ENCODE assay signal across 8 mouse cellular contexts in genomic region chr17:14960951-14961556, GRCm38 (mm10). TPM values are rescaled to one million over a fixed set of nuclear protein-coding genes. Genes with fewer than 3 reads are reported as not detected.
DNase-seq lines count a peak whose midpoint lies in the region; ATAC-seq and TF ChIP-seq lines count a peak whose summit lies in the region.
"Not testable (repeated sequence)": the region's sequence is repeated elsewhere in the genome, so short reads cannot be mapped to it uniquely, and the experiment has no call there.

Gene Phf10 (minus strand): TSS chr17:14961273.

- not testable (repeated sequence) for ATAC-seq in G1E (ENCODE audit: extremely low read depth, insufficient number of reproducible peaks, low FRiP score, poor library complexity, severe bottlenecking); neural tube, embryonic 11.5 days (ENCODE audit: insufficient read depth, low FRiP score, low TSS enrichment)
- peak; percentile 76 for ATAC-seq in forebrain, embryonic 16.5 days
- ATAC-seq in liver, postnatal 0 days, result peak; percentile 86

- TF ChIP-seq CTCF in G1E (IDR thresholded peaks at IDR 0.05; ENCODE audit: low read depth, low read length); liver, postnatal 0 days (IDR thresholded peaks at IDR 0.05; ENCODE audit: low read depth); thymus, adult 2 months (IDR thresholded peaks at IDR 0.05; ENCODE audit: borderline replicate concordance, control insufficient read depth, extremely low read depth, insufficient read depth, low read length, poor library complexity): not testable (repeated sequence)

- peak within 1 kb of the TSS; percentile 84 for H3K4me3 ChIP-seq in G1E (ENCODE audit: low read depth, low read length)
- H3K4me3 ChIP-seq in forebrain, embryonic 16.5 days (replicated peaks; ENCODE audit: low read length), result peak within 1 kb of the TSS; percentile 70
- peak within 1 kb of the TSS; percentile 79 for H3K4me3 ChIP-seq in liver, postnatal 0 days (ENCODE audit: low read depth, low read length)
- H3K4me3 ChIP-seq in neural tube, embryonic 11.5 days (ENCODE audit: low read depth, low read length), result peak within 1 kb of the TSS; percentile 65
- peak within 1 kb of the TSS; percentile 60 for H3K4me3 ChIP-seq in thymus, adult 2 months (ENCODE audit: control insufficient read depth, insufficient read depth, low read length)

- H3K27me3 ChIP-seq in G1E (ENCODE audit: insufficient read depth, low read length); forebrain, embryonic 16.5 days (replicated peaks; ENCODE audit: control insufficient read depth, insufficient read depth, low read length); liver, postnatal 0 days (ENCODE audit: insufficient read depth, low read length); neural tube, embryonic 11.5 days (ENCODE audit: control insufficient read depth, insufficient read depth, low read length); thymus, adult 2 months (ENCODE audit: control insufficient read depth, insufficient read depth, low read length): not testable (repeated sequence)

- not testable (repeated sequence) for TF ChIP-seq EP300 in liver, postnatal 0 days (IDR thresholded peaks at IDR 0.05; ENCODE audit: low read depth)

- intact Hi-C loops in heart, postnatal 36 days (cut with DNase I), result not testable (repeated sequence)

- peak within 1 kb of the TSS; percentile 99 for H3K4me2 ChIP-seq in forebrain, embryonic 16.5 days (ENCODE audit: low read length)
- peak within 1 kb of the TSS; percentile 93 for H3K4me2 ChIP-seq in liver, postnatal 0 days (ENCODE audit: low read depth, low read length)
- peak within 1 kb of the TSS; percentile 93 for H3K4me2 ChIP-seq in neural tube, embryonic 11.5 days (ENCODE audit: low read depth)

- H3K36me3 ChIP-seq in G1E (replicated peaks), result peaks cover 26% of the 10 kb centered on the region
- not testable (repeated sequence) for H3K36me3 ChIP-seq in forebrain, embryonic 16.5 days (ENCODE audit: control insufficient read depth, insufficient read depth); neural tube, embryonic 11.5 days (ENCODE audit: control insufficient read depth, insufficient read depth, low read length); thymus, adult 2 months (ENCODE audit: control insufficient read depth, insufficient read depth, low read length)
- H3K36me3 ChIP-seq in liver, postnatal 0 days (replicated peaks; ENCODE audit: insufficient read depth, low read length), result peaks cover 12% of the 10 kb centered on the region

- TF ChIP-seq POLR2A in thymus, adult 2 months (IDR thresholded peaks at IDR 0.05; ENCODE audit: control insufficient read depth, extremely low read depth, insufficient read depth, low read length, poor library complexity), result not testable (repeated sequence)

- peaks cover 19% of the 10 kb centered on the region for H3K4me1 ChIP-seq in G1E (ENCODE audit: insufficient read depth, low read depth, low read length)
- not testable (repeated sequence) for H3K4me1 ChIP-seq in forebrain, embryonic 16.5 days (replicated peaks; ENCODE audit: control insufficient read depth, insufficient read depth, low read length); liver, postnatal 0 days (ENCODE audit: insufficient read depth); neural tube, embryonic 11.5 days (ENCODE audit: control insufficient read depth, insufficient read depth, low read length); thymus, adult 2 months (replicated peaks; ENCODE audit: control insufficient read depth, insufficient read depth, low read length)

- WGBS in forebrain, embryonic 16.5 days, result 0% methylated on average over 32 of the region's 100 CpGs
- 10% methylated on average over 63 of the region's 100 CpGs for WGBS in large intestine, adult 2 months
- WGBS in liver, postnatal 0 days (ENCODE audit: insufficient replicate concordance), result under 1% methylated on average over 41 of the region's 100 CpGs
- under 1% methylated on average over 35 of the region's 100 CpGs for WGBS in neural tube, embryonic 11.5 days
- 8% methylated on average over 65 of the region's 100 CpGs for WGBS in thymus, adult 2 months

- H3K9me3 ChIP-seq in G1E (replicated peaks); forebrain, embryonic 16.5 days (ENCODE audit: control insufficient read depth, low read length); liver, postnatal 0 days (ENCODE audit: low read length); neural tube, embryonic 11.5 days (ENCODE audit: control insufficient read depth, low read length): not testable (repeated sequence)

- peak within 1 kb of the TSS; percentile 65 for H3K9ac ChIP-seq in forebrain, embryonic 16.5 days (replicated peaks; ENCODE audit: low read depth, low read length)
- peak within 1 kb of the TSS; percentile 93 for H3K9ac ChIP-seq in liver, postnatal 0 days (replicated peaks)
- H3K9ac ChIP-seq in neural tube, embryonic 11.5 days (ENCODE audit: low read length), result peak within 1 kb of the TSS; percentile 61

- H3K27ac ChIP-seq in forebrain, embryonic 16.5 days (ENCODE audit: low read length); neural tube, embryonic 11.5 days (ENCODE audit: low read depth, low read length); thymus, adult 2 months (ENCODE audit: control insufficient read depth, insufficient read depth, low read length): not testable (repeated sequence)
- peak within 1 kb of the TSS; percentile 92 for H3K27ac ChIP-seq in liver, postnatal 0 days (ENCODE audit: low read depth)

- DNase-seq in G1E (ENCODE audit: low spot score); large intestine, adult 2 months (ENCODE audit: low read depth, low spot score): not testable (repeated sequence)
- peak; percentile 38 for DNase-seq in cerebellum, adult 8-10 months
- peak; percentile 37 to 63 for DNase-seq in heart, postnatal 36 days
- DNase-seq in liver, postnatal 0 days, result peak; percentile 55
- DNase-seq in neural tube, embryonic 11.5 days (ENCODE audit: low spot score), result peak; percentile 46
- peak; percentile 37 for DNase-seq in thymus, adult 2 months

RNA-seq across cellular contexts. Expression of gene Phf10, which starts in this region (rescaled TPM):
- total RNA-seq in G1E (2014; fragmentation: Nextera tagmentation) (187 and 239 TPM in 2 replicates), G1E (2017) (107 and 124 TPM in 2 replicates)
- polyA plus RNA-seq in G1E (2012), result 118 and 125 TPM in 2 replicates
- 15.1 and 15.3 TPM in 2 replicates for polyA plus RNA-seq in forebrain, embryonic 16.5 days (2015; fragmentation: Nextera tagmentation; extraction: Ambion mirVana)
- total RNA-seq in heart, postnatal 36 days (2021), result 10 to 100 TPM; 50.9 to 51.3 TPM
- polyA plus RNA-seq in large intestine, adult 2 months (2012; rRNA removed), result 19.8 and 20.2 TPM in 2 replicates
- 37.3 and 40.6 TPM in 2 replicates for polyA plus RNA-seq in liver, postnatal 0 days (2015; fragmentation: Nextera tagmentation; extraction: Ambion mirVana)
- polyA plus RNA-seq in neural tube, embryonic 11.5 days (2014; fragmentation: Nextera tagmentation; extraction: Ambion mirVana), result 34.2 and 37.0 TPM in 2 replicates
- 27.5 and 35.3 TPM in 2 replicates for polyA plus RNA-seq in thymus, adult 2 months (2012; rRNA removed)
